Mouse (Mus musculus) intestine, postnatal 0 days (tissue): ENCODE measurements at regions not wholly inside any gene's neighbourhood (a gene's known extent, or its start where the extent isn't known, plus 50 kb on each side); places are given as distances from the start of the nearest gene placed in this dataset.

Experiments used
- ATAC-seq: fragments of 200-750 bp; cut with Nextera tagmentation; 2 replicates; pipeline ENCODE4 v1.8.0; 2017; ENCODE audit warnings: mild to moderate bottlenecking, moderate TSS enrichment, moderate library complexity
- H3K27ac ChIP-seq: fragments of 300-500 bp; sonication (generic); 2 replicates; pipeline ENCODE4 v1.5.1; 2014; ENCODE audit warnings: mild to moderate bottlenecking, low read depth, low read length, moderate library complexity
- H3K27me3 ChIP-seq: fragments of 300-500 bp; sonication (generic); replicated peaks from 2 replicates; pipeline ENCODE4 v1.6.1; 2014; ENCODE audit warnings: low read length, mixed read lengths; ENCODE audit not compliant: control insufficient read depth, insufficient read depth
- H3K36me3 ChIP-seq: fragments of 300-500 bp; sonication (generic); 2 replicates; pipeline ENCODE4 v1.6.1; 2014; ENCODE audit warnings: mild to moderate bottlenecking, moderate library complexity; ENCODE audit not compliant: control insufficient read depth, insufficient read depth
- H3K4me1 ChIP-seq: fragments of 300-500 bp; sonication (generic); replicated peaks from 2 replicates; pipeline ENCODE4 v1.6.1; 2014; ENCODE audit warnings: antibody characterized with exemption, low read length, mixed read lengths; ENCODE audit not compliant: control insufficient read depth, insufficient read depth
- H3K4me2 ChIP-seq: fragments of 300-500 bp; sonication (generic); replicated peaks from 2 replicates; pipeline ENCODE4 v1.6.1; 2014; ENCODE audit warnings: low read depth, mild to moderate bottlenecking, moderate library complexity
- H3K4me3 ChIP-seq: fragments of 300-500 bp; sonication (generic); 2 replicates; pipeline ENCODE4 v1.5.1; 2014; ENCODE audit warnings: low read depth, low read length
- H3K9ac ChIP-seq: fragments of 300-500 bp; sonication (generic); 2 replicates; pipeline ENCODE4 v1.6.1; 2014; ENCODE audit warnings: mild to moderate bottlenecking, low read depth, low read length
- H3K9me3 ChIP-seq: fragments of 300-500 bp; sonication (generic); 2 replicates; pipeline ENCODE4 v1.6.1; 2016; ENCODE audit warnings: mixed run types; ENCODE audit not compliant: control insufficient read depth
- CTCF ChIP-seq: sonication (generic); IDR thresholded peaks from 2 replicates; pipeline ENCODE4 v1.5.1; 2016; ENCODE audit warnings: low read depth, mild to moderate bottlenecking, control low read depth, antibody characterized with exemption, moderate library complexity
- WGBS: fragments of 180-500 bp; shearing (Covaris S2); extraction: QIAGEN DNeasy Blood & Tissue Kit; methylation state at CpG from one replicate; pipeline ENCODE4 v1.1.7; 2014; 5-methylcytosine and 5-hydroxymethylcytosine counted together

- ATAC-seq = peak; percentile 79
- Histone ChIP-seq H3K27ac (no peak overlapping the region), H3K27me3 (no peaks in the 10 kb centered on the region; the same call in 1 of the 2 replicates), H3K4me3 (no peak overlapping the region), H3K36me3 (no peaks in the 10 kb centered on the region), H3K4me1 (no peaks in the 10 kb centered on the region), H3K9ac (no peak overlapping the region), H3K9me3 (no peaks in the 10 kb centered on the region), H3K4me2 (no peak overlapping the region)
- 31% methylated on average over 6 of the region's 6 CpGs for WGBS
- TF ChIP-seq CTCF = no peak
Observed at GRCm38 (mm10) chr17:87585355-87585754, 50.4 kb upstream of the Epcam start.
